Mouse (Mus musculus): ENCODE results near the gene Trim43b. TPM values are rescaled to one million over a fixed set of nuclear protein-coding genes. Genes with fewer than 3 reads are reported as not detected.

The Trim43b gene
- polyA plus RNA-seq, 1 experiment from 2014 or later: not detected

Other genes with a start within 250 kb of the Trim43b start
- not detected in 2 replicates for gene Bcl2a1a, start 135.9 kb downstream of the Trim43b start, polyA plus RNA-seq (2014; fragmentation: Nextera tagmentation; extraction: Ambion mirVana)
- gene Bcl2a1b, start 106.4 kb upstream of the Trim43b start, polyA plus RNA-seq (2014; fragmentation: Nextera tagmentation; extraction: Ambion mirVana): 0.31 TPM in 1 of 2 replicates, not detected in the other
- not detected in 2 replicates for gene Gm29094, start 106.5 kb upstream of the Trim43b start, polyA plus RNA-seq (2014; fragmentation: Nextera tagmentation; extraction: Ambion mirVana)
- 17.5 and 18.8 TPM in 2 replicates for gene Mthfs, start 117.8 kb upstream of the Trim43b start, polyA plus RNA-seq (2014; fragmentation: Nextera tagmentation; extraction: Ambion mirVana)

Measured in limb, embryonic 11.5 days (tissue).